Mouse (Mus musculus): ENCODE measurements around the gene Fchsd2. TPM values are rescaled to one million over a fixed set of nuclear protein-coding genes. Genes with fewer than 3 reads are reported as not detected.

Fchsd2 gene
- polyA plus RNA-seq, 1 experiment from 2014 or later, result 20.3 TPM

- 85% methylated on average over 4 of the region's 4 CpGs for WGBS
- Histone ChIP-seq H3K36me3 (replicated peaks) (peaks cover 51% of the 10 kb centered on the region), H3K9me3 (no peaks in the 10 kb centered on the region), H3K27me3 (ENCODE audit: poor library complexity, severe bottlenecking) (no peaks in the 10 kb centered on the region), H3K4me3 (no peak overlapping the region), H3K27ac (no peak overlapping the region), H3K4me1 (no peaks in the 10 kb centered on the region)
- DNase-seq (ENCODE audit: extremely low spot score, low spot score), result no peak
Measured at GRCm38 (mm10) chr7:101261941-101262546, 169.4 kb downstream of the Fchsd2 start.

GRCm38 (mm10) chr7:101263511-101263910 lies 170.8 kb downstream of the Fchsd2 start:
- Histone ChIP-seq H3K36me3 (replicated peaks) (peaks cover 51% of the 10 kb centered on the region), H3K27ac (no peak overlapping the region)
- DNase-seq (ENCODE audit: extremely low spot score, low spot score), result no peak

GRCm38 (mm10) chr7:101267457-101268259 lies 175.0 kb downstream of the Fchsd2 start:
- WGBS, result 89% methylated on average over 3 of the region's 3 CpGs
- no peak for DNase-seq (ENCODE audit: extremely low spot score, low spot score)
- Histone ChIP-seq H3K36me3 (replicated peaks) (peaks cover 33% of the 10 kb centered on the region), H3K4me3 (no peak overlapping the region), H3K27me3 (ENCODE audit: poor library complexity, severe bottlenecking) (no peaks in the 10 kb centered on the region), H3K9me3 (no peaks in the 10 kb centered on the region), H3K27ac (no peak overlapping the region), H3K4me1 (no peaks in the 10 kb centered on the region)

More at GRCm38 (mm10) chr7:101263511-101263910, 170.8 kb downstream of the Fchsd2 start:
- Histone ChIP-seq H3K4me3 (no peak overlapping the region), H3K4me1 (no peaks in the 10 kb centered on the region), H3K27me3 (ENCODE audit: poor library complexity, severe bottlenecking) (no peaks in the 10 kb centered on the region), H3K9me3 (no peaks in the 10 kb centered on the region)

GRCm38 (mm10) chr7:101271602-101272001 lies 178.9 kb downstream of the Fchsd2 start:
- H3K27ac ChIP-seq, result no peak overlapping the region
- no peak for DNase-seq (ENCODE audit: extremely low spot score, low spot score)
- no peaks in the 10 kb centered on the region for H3K4me1 ChIP-seq
- H3K9me3 ChIP-seq, result no peaks in the 10 kb centered on the region
- H3K27me3 ChIP-seq (ENCODE audit: poor library complexity, severe bottlenecking), result no peaks in the 10 kb centered on the region
- H3K36me3 ChIP-seq (replicated peaks), result peaks cover 48% of the 10 kb centered on the region
- 80% methylated on average over 1 of the region's 1 CpGs for WGBS
- H3K4me3 ChIP-seq, result no peak overlapping the region

- no peak overlapping the region for H3K27ac ChIP-seq
- no peak for DNase-seq (ENCODE audit: extremely low spot score, low spot score)
- peaks cover 58% of the 10 kb centered on the region for H3K36me3 ChIP-seq (replicated peaks)
- no peak overlapping the region for H3K4me3 ChIP-seq
- no peaks in the 10 kb centered on the region for H3K9me3 ChIP-seq
- WGBS, result 93% methylated on average over 8 of the region's 8 CpGs
- no peaks in the 10 kb centered on the region for H3K27me3 ChIP-seq (ENCODE audit: poor library complexity, severe bottlenecking)
- no peaks in the 10 kb centered on the region for H3K4me1 ChIP-seq
Measured at GRCm38 (mm10) chr7:101272466-101273160, 179.9 kb downstream of the Fchsd2 start.

- H3K27me3 ChIP-seq (ENCODE audit: poor library complexity, severe bottlenecking), result no peaks in the 10 kb centered on the region
- no peaks in the 10 kb centered on the region for H3K9me3 ChIP-seq
- no peak overlapping the region for H3K27ac ChIP-seq
- H3K36me3 ChIP-seq (replicated peaks), result peaks cover 90% of the 10 kb centered on the region
- H3K4me1 ChIP-seq, result no peaks in the 10 kb centered on the region
- 92% methylated on average over 3 of the region's 3 CpGs for WGBS
- no peak overlapping the region for H3K4me3 ChIP-seq
- DNase-seq (ENCODE audit: extremely low spot score, low spot score), result no peak
Measured at GRCm38 (mm10) chr7:101282721-101283120, 190.1 kb downstream of the Fchsd2 start.

- H3K36me3 ChIP-seq (replicated peaks), result peaks cover 81% of the 10 kb centered on the region
- H3K27me3 ChIP-seq (ENCODE audit: poor library complexity, severe bottlenecking), result no peaks in the 10 kb centered on the region
- H3K4me1 ChIP-seq, result no peaks in the 10 kb centered on the region
- DNase-seq (ENCODE audit: extremely low spot score, low spot score), result no peak
- 97% methylated on average over 1 of the region's 1 CpGs for WGBS
- no peak overlapping the region for H3K4me3 ChIP-seq
- no peaks in the 10 kb centered on the region for H3K9me3 ChIP-seq
- H3K27ac ChIP-seq, result no peak overlapping the region
Measured at GRCm38 (mm10) chr7:101284504-101284903, 191.8 kb downstream of the Fchsd2 start.

- no peaks in the 10 kb centered on the region for H3K27me3 ChIP-seq (ENCODE audit: poor library complexity, severe bottlenecking)
- DNase-seq (ENCODE audit: extremely low spot score, low spot score), result no peak
- WGBS, result 81% methylated on average over 4 of the region's 4 CpGs
- peaks cover 2% of the 10 kb centered on the region; the same call in 1 of the 2 replicates for H3K4me1 ChIP-seq
- peaks cover 78% of the 10 kb centered on the region for H3K36me3 ChIP-seq (replicated peaks)
- no peaks in the 10 kb centered on the region for H3K9me3 ChIP-seq
- H3K27ac ChIP-seq, result no peak overlapping the region
- H3K4me3 ChIP-seq, result no peak overlapping the region
Measured at GRCm38 (mm10) chr7:101286891-101287290, 194.2 kb downstream of the Fchsd2 start.

- Histone ChIP-seq H3K9me3 (no peaks in the 10 kb centered on the region), H3K4me3 (no peak overlapping the region), H3K36me3 (replicated peaks) (peaks cover 72% of the 10 kb centered on the region), H3K4me1 (peaks cover 5% of the 10 kb centered on the region), H3K27me3 (ENCODE audit: poor library complexity, severe bottlenecking) (no peaks in the 10 kb centered on the region), H3K27ac (no peak overlapping the region)
- DNase-seq (ENCODE audit: extremely low spot score, low spot score), result no peak
- 85% methylated on average over 2 of the region's 2 CpGs for WGBS
Measured at GRCm38 (mm10) chr7:101287820-101288219, 195.2 kb downstream of the Fchsd2 start.

GRCm38 (mm10) chr7:101288436-101288835 lies 195.8 kb downstream of the Fchsd2 start:
- WGBS, result 41% methylated on average over 4 of the region's 4 CpGs
- Histone ChIP-seq H3K27ac (no peak overlapping the region), H3K36me3 (replicated peaks) (peaks cover 70% of the 10 kb centered on the region), H3K27me3 (ENCODE audit: poor library complexity, severe bottlenecking) (no peaks in the 10 kb centered on the region), H3K9me3 (no peaks in the 10 kb centered on the region), H3K4me1 (peaks cover 8% of the 10 kb centered on the region), H3K4me3 (no peak overlapping the region)
- DNase-seq (ENCODE audit: extremely low spot score, low spot score), result peak; percentile 29

GRCm38 (mm10) chr7:101290401-101290800 lies 197.7 kb downstream of the Fchsd2 start:
- H3K4me3 ChIP-seq, result no peak overlapping the region
- no peak for DNase-seq (ENCODE audit: extremely low spot score, low spot score)
- H3K27ac ChIP-seq, result no peak overlapping the region
- peaks cover 8% of the 10 kb centered on the region for H3K4me1 ChIP-seq
- whole genome bisulfite sequencing, result 88% methylated on average over 10 of the region's 10 CpGs
- peaks cover 2% of the 10 kb centered on the region for H3K27me3 ChIP-seq (ENCODE audit: poor library complexity, severe bottlenecking)
- H3K36me3 ChIP-seq (replicated peaks), result peaks cover 66% of the 10 kb centered on the region
- no peaks in the 10 kb centered on the region for H3K9me3 ChIP-seq

GRCm38 (mm10) chr7:101291211-101291610 lies 198.5 kb downstream of the Fchsd2 start:
- H3K4me1 ChIP-seq, result peaks cover 10% of the 10 kb centered on the region
- H3K9me3 ChIP-seq, result no peaks in the 10 kb centered on the region
- H3K27me3 ChIP-seq (ENCODE audit: poor library complexity, severe bottlenecking), result peaks cover 10% of the 10 kb centered on the region
- 88% methylated on average over 5 of the region's 5 CpGs for WGBS
- peaks cover 63% of the 10 kb centered on the region for H3K36me3 ChIP-seq (replicated peaks)
- no peak overlapping the region for H3K27ac ChIP-seq
- H3K4me3 ChIP-seq, result no peak overlapping the region
- no peak for DNase-seq (ENCODE audit: extremely low spot score, low spot score)

GRCm38 (mm10) chr7:101291641-101292040 lies 199.0 kb downstream of the Fchsd2 start:
- Histone ChIP-seq H3K4me1 (peaks cover 15% of the 10 kb centered on the region), H3K4me3 (no peak overlapping the region), H3K27me3 (ENCODE audit: poor library complexity, severe bottlenecking) (peaks cover 14% of the 10 kb centered on the region), H3K9me3 (no peaks in the 10 kb centered on the region), H3K27ac (no peak overlapping the region), H3K36me3 (replicated peaks) (peaks cover 59% of the 10 kb centered on the region)
- 96% methylated on average over 8 of the region's 8 CpGs for WGBS
- DNase-seq (ENCODE audit: extremely low spot score, low spot score), result no peak

Measured in forebrain, embryonic 10.5 days (tissue).